Mouse (Mus musculus): Measurements from ENCODE around the gene Sox14. TPM values are rescaled to one million over a fixed set of nuclear protein-coding genes. Genes with fewer than 3 reads are reported as not detected.

Gene Sox14
- polyA plus RNA-seq (2015; fragmentation: Nextera tagmentation; extraction: Ambion mirVana), result not detected in 2 replicates

GRCm38 (mm10) chr9:99875618-99876372, at the start of gene Sox14:
Sox14 (minus strand) TSS chr9:99876170.

Other genes with a start within 250 kb of the Sox14 start
- 3.4 and 6.3 TPM in 2 replicates for gene Dzip1l, start 246.7 kb downstream of the Sox14 start, polyA plus RNA-seq (2015; fragmentation: Nextera tagmentation; extraction: Ambion mirVana)
- gene Cldn18, start 158.9 kb downstream of the Sox14 start, polyA plus RNA-seq (2015; fragmentation: Nextera tagmentation; extraction: Ambion mirVana), result 0.05 and 0.07 TPM in 2 replicates

Data from spleen, postnatal 0 days (tissue).